Mouse (Mus musculus) liver, embryonic 12.5 days (tissue): Measurements from ENCODE around the gene Snx9. TPM values are rescaled to one million over a fixed set of nuclear protein-coding genes. Genes with fewer than 3 reads are reported as not detected.

Source experiments
- ATAC-seq: fragments of 200-750 bp; cut with Nextera tagmentation; 2 replicates; pipeline ENCODE4 v1.8.0; 2017; ENCODE audit warnings: moderate number of reproducible peaks, mild to moderate bottlenecking, moderate library complexity
- H3K27ac ChIP-seq: fragments of 300-500 bp; sonication (generic); 2 replicates; pipeline ENCODE4 v1.5.1; 2016; ENCODE audit warnings: mild to moderate bottlenecking
- H3K27me3 ChIP-seq: fragments of 300-500 bp; sonication (generic); replicated peaks from 2 replicates; pipeline ENCODE4 v1.6.1; 2016; ENCODE audit warnings: mild to moderate bottlenecking, moderate library complexity
- H3K36me3 ChIP-seq: fragments of 300-500 bp; sonication (generic); 2 replicates; pipeline ENCODE4 v1.6.1; 2016; ENCODE audit warnings: mild to moderate bottlenecking, moderate library complexity
- H3K4me1 ChIP-seq: fragments of 300-500 bp; sonication (generic); 2 replicates; pipeline ENCODE4 v1.6.1; 2016
- H3K4me2 ChIP-seq: fragments of 300-500 bp; sonication (generic); 2 replicates; pipeline ENCODE4 v1.6.1; 2016; ENCODE audit warnings: mild to moderate bottlenecking, moderate library complexity
- H3K4me3 ChIP-seq: fragments of 300-500 bp; sonication (generic); 2 replicates; pipeline ENCODE4 v1.5.1; 2016; ENCODE audit warnings: mild to moderate bottlenecking, moderate library complexity
- H3K9ac ChIP-seq: fragments of 300-500 bp; sonication (generic); 2 replicates; pipeline ENCODE4 v1.6.1; 2016; ENCODE audit warnings: mild to moderate bottlenecking, moderate library complexity
- H3K9me3 ChIP-seq: fragments of 300-500 bp; sonication (generic); replicated peaks from 2 replicates; pipeline ENCODE4 v1.6.1; 2016; ENCODE audit warnings: mild to moderate bottlenecking, moderate library complexity
- WGBS: fragments of 180-500 bp; shearing (Covaris S2); methylation state at CpG from one replicate; pipeline ENCODE4 v1.1.7; 2016; ENCODE audit not compliant: insufficient replicate concordance; 5-methylcytosine and 5-hydroxymethylcytosine counted together
- polyA plus RNA-seq: library from polyadenylated mRNA; unstranded; fragments of >200 nt; fragmentation: Nextera tagmentation; extraction: Ambion mirVana; gene quantifications from 2 replicates; pipeline ENCODE4 v1.2.1, GENCODE M21; 2016

The Snx9 gene
- polyA plus RNA-seq, 1 experiment from 2014 or later, result 22.7 TPM

DNA sequence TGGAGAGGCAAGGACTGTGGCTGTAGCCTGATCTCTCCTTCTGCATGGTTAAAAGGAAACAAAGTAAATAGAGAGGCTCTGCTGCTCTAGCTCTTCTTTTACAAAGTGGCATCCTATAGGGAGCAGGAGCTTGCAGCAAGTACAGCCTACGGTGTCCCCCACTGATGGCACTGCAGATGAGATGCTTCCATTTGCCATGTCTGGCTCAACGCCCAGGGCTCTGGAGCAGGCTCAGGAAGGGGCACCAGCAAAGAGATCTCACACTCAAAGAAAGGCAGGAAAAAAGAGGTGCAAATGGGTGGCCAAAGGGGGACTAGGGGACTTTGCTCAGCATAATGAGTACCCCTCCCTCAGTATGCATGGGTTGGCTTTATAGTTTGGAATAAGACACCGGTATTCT is 7.0 kb upstream of the Snx9 start:
- Histone ChIP-seq H3K9ac (no peak overlapping the region), H3K27me3 (no peaks in the 10 kb centered on the region), H3K36me3 (no peaks in the 10 kb centered on the region), H3K27ac (no peak overlapping the region), H3K4me1 (peaks cover 41% of the 10 kb centered on the region), H3K4me2 (no peak overlapping the region), H3K9me3 (no peaks in the 10 kb centered on the region), H3K4me3 (no peak overlapping the region)
- ATAC-seq, result no peak
- WGBS, result 83% methylated on average over 3 of the region's 3 CpGs

DNA sequence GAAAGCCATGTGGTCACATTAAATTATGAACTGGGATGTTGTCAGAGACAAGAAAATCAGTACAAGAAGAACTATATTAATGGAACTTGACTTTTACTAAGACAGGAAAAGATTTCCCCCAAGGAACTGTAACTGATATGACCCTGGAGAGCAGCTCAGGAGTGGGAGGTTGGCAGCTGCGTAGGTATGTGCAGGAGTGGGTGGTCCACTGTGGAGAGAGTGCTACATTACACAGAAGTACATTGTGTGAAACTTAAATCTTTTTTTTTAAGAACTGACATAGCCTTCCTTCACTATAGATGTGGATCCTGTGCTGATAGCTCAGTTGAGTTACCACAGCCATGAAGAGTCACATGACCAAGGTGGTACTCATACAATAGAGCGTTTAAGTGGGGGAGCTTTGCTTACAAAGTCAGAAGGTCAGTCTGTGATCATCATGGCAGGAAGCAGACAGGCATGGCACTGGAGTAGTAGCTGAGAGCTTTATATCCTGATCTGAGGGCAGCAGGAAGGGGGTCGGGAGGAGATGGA is 6.3 kb upstream of the Snx9 start:
- Histone ChIP-seq H3K9ac (no peak overlapping the region), H3K36me3 (no peaks in the 10 kb centered on the region), H3K4me1 (peaks cover 41% of the 10 kb centered on the region), H3K27me3 (no peaks in the 10 kb centered on the region), H3K4me3 (no peak overlapping the region), H3K9me3 (no peaks in the 10 kb centered on the region), H3K4me2 (no peak overlapping the region), H3K27ac (no peak overlapping the region)
- no peak for ATAC-seq
- WGBS, result 78% methylated on average over 3 of the region's 3 CpGs

DNA sequence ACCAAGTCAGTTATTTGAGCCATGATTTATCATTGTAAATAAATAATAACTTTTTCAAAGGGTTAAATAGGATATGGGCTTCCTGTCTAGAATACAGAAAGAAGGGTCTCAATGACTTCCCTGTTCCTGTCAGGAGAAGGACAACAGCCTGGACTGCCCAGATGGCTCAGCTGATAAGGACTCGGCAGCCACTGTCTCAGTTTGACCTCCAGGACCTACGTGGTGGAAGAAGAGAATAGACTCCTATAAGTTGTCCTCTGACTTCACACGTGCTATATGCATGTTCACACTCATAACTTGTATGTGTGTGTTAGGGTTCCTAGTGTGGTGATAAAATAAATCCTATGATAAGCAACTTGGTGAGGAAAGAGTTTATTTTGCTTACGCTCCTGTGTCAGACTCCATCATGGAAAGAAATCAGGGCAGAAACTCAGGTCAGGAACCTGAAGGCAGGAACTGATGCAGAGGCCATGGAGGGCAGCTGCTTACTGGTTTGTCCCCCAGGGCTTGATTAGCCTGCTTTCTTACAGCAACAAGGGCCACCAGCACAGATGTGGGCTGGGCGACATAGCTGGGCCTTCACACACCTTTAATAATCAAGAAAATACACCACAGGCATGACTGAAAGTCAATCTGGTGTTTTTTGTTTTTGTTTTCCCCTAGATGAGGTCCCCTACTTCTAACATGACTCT is 1.4 kb upstream of the Snx9 start:
- ATAC-seq, result no peak
- Histone ChIP-seq H3K9me3 (no peaks in the 10 kb centered on the region), H3K36me3 (no peaks in the 10 kb centered on the region), H3K9ac (no peak overlapping the region), H3K27me3 (no peaks in the 10 kb centered on the region), H3K4me2 (peak overlapping the region; percentile 93), H3K27ac (peak overlapping the region; percentile 7; the same call in 1 of the 2 replicates), H3K4me1 (peaks cover 44% of the 10 kb centered on the region), H3K4me3 (no peak overlapping the region)
- WGBS, result 43% methylated on average over 5 of the region's 5 CpGs

DNA sequence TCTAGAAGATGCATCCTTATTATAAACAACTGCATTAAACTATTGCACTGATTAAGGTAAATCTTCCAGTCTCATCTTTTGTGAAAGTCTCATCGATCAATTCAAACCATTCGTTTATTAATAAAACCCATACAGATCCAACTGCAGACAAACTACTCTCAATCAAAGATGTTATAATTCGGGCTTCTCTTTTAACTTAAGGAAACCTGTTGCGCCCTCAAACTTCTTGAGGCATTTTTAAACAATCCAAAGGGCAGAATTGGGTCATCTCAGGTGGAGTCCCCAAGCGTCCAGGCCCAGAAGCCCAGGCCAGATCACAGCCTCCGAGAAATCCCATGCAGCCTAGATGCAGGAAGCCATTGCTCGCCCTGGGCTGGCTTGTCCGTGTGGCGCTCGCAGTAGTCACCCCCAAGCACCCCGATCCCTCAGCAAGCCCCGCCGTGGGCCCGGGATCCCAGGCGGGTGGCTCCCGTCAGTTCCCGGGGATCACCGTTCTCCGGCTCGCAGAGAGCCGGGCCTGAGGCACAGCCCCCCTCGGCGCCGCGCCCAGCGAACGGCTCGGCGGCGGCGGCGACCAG is 490 bp upstream of the Snx9 start:
- Histone ChIP-seq H3K4me2 (peak overlapping the region; percentile 93), H3K4me3 (peak overlapping the region; percentile 84), H3K36me3 (no peaks in the 10 kb centered on the region), H3K9ac (peak overlapping the region; percentile 86), H3K9me3 (no peaks in the 10 kb centered on the region), H3K27ac (peak overlapping the region; percentile 91), H3K4me1 (peaks cover 52% of the 10 kb centered on the region), H3K27me3 (no peaks in the 10 kb centered on the region)
- WGBS, result 5% methylated on average over 31 of the region's 32 CpGs
- peak; percentile 57 for ATAC-seq

DNA sequence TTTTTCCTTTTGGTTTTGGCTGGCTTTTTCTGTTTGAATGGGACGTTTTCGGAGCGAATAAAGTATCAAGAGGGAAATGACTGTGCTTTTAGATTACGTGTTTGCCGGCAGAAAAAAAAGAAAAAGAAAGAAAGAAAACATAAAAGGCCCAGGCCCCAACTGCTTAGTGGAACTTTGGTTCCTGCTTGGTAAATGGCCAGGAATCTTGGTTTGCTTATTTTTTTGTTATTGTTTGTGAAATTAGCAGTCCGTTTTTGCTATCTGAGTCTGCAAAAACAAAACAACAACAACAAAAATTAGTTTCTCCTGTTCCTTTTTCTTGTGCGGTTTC is 779 bp downstream of the Snx9 start:
- WGBS, result 1% methylated on average over 7 of the region's 7 CpGs

DNA sequence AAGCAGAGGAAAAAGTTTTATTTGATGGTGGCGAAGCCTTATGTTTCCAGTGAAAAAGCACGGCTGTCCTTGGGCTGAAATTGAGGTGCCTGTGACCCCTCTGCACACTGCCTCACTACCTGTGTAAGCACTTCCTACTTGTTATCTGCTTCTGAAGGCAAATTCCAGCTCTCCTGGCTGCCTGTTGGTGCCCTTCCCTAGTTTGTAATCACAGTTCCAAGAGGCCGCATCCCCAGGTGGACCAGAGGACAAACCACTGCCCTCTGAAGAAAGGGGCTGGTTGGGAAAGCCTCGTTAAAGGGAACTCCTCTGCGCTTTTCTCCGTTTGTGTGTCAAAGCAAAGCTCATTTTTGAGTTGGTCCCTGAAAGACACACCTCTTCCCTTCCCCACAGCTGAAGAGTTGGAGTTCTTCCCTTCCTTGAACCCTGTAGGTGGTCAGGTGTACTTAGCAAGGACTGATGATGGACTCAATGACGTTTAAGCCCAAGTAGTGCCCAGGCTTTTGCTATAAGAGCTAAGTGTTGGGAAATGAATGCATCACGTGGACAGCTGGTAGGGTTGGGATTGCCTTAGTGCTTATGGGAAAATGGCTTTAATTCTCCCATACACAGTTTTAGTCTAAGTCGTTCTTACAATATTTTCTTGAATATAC is 2.0 kb downstream of the Snx9 start:
- peak overlapping the region; percentile 31; the same call in 1 of the 2 replicates for H3K9ac ChIP-seq
- H3K9me3 ChIP-seq, result no peaks in the 10 kb centered on the region
- no peak for ATAC-seq
- 66% methylated on average over 9 of the region's 9 CpGs for WGBS
- no peaks in the 10 kb centered on the region for H3K27me3 ChIP-seq
- no peak overlapping the region for H3K4me3 ChIP-seq
- H3K27ac ChIP-seq, result no peak overlapping the region
- no peaks in the 10 kb centered on the region for H3K36me3 ChIP-seq
- peaks cover 59% of the 10 kb centered on the region for H3K4me1 ChIP-seq
- peak overlapping the region; percentile 93 for H3K4me2 ChIP-seq

More for the DNA sequence above, 779 bp downstream of the Snx9 start:
- Histone ChIP-seq H3K4me1 (peaks cover 59% of the 10 kb centered on the region), H3K36me3 (no peaks in the 10 kb centered on the region), H3K4me2 (peak overlapping the region; percentile 93), H3K9ac (peak overlapping the region; percentile 86), H3K27me3 (no peaks in the 10 kb centered on the region), H3K4me3 (peak overlapping the region; percentile 84), H3K27ac (peak overlapping the region; percentile 91), H3K9me3 (no peaks in the 10 kb centered on the region)
- no peak for ATAC-seq

DNA sequence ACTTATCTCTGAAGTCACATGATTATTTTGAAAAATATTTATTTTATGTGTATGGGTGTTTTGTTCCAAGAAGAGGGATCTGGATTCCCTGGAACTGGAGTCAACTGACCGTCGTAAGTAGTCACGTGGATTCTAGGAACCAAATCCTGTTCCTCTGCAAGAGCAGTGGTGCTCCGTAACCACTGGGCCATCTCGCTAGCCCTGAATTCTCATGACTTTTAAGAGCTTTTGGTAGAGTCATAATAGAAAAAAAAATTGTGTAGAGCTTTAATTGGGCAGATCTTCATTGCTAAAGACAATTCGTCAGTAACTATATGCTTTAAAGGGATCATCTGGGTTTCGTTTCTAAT is 2.5 kb downstream of the Snx9 start:
- no peaks in the 10 kb centered on the region for H3K27me3 ChIP-seq
- H3K4me3 ChIP-seq, result no peak overlapping the region
- no peak for ATAC-seq
- no peak overlapping the region for H3K9ac ChIP-seq
- H3K9me3 ChIP-seq, result no peaks in the 10 kb centered on the region
- no peaks in the 10 kb centered on the region for H3K36me3 ChIP-seq
- H3K27ac ChIP-seq, result no peak overlapping the region
- no peak overlapping the region for H3K4me2 ChIP-seq
- H3K4me1 ChIP-seq, result peaks cover 59% of the 10 kb centered on the region
- WGBS, result 84% methylated on average over 7 of the region's 7 CpGs

DNA sequence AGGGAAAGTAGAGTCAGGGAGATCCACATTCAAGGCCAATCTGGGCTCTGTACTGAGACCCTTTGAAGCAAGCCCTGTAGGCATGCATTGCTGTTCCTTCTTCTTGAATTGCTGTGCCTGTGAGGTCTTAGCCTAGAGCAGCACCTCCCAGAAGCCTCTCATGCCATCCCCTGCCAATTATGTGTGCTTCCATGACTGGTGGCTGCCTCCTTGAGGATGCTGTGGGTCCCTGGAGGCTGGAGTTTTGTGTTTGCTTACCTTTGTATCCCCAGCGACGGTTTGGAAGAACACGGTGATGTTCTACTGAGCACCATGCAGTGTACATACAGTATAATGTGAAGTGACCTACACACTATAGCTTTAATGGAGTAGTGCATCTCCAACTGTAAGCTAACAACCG is 4.2 kb downstream of the Snx9 start:
- Histone ChIP-seq H3K4me1 (peaks cover 58% of the 10 kb centered on the region), H3K27me3 (no peaks in the 10 kb centered on the region), H3K4me3 (no peak overlapping the region), H3K9me3 (no peaks in the 10 kb centered on the region), H3K27ac (no peak overlapping the region), H3K9ac (no peak overlapping the region), H3K4me2 (no peak overlapping the region), H3K36me3 (no peaks in the 10 kb centered on the region; the same call in 1 of the 2 replicates)
- ATAC-seq, result no peak
- WGBS, result 74% methylated on average over 4 of the region's 4 CpGs

DNA sequence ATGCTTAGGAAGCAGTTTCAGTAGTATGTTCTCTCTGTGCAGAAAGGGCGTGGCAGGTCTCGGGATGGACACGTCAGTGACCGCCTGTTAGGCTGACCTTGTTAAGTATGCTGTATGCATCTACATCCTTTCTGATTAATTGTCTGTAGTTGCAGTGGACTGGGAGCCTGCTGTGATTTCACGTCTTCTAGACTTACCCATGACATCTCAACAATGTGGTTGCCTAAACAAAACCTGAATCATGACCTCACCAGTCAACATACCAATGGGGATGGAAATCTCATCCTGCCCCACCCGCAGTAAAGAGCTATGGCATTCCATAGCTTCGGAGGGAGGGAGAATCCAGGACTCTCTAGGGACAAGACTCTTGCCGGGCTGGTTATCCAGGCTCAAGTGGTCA is 5.0 kb downstream of the Snx9 start:
- Histone ChIP-seq H3K27ac (no peak overlapping the region), H3K27me3 (no peaks in the 10 kb centered on the region), H3K4me1 (peaks cover 52% of the 10 kb centered on the region), H3K9ac (no peak overlapping the region), H3K4me2 (no peak overlapping the region), H3K36me3 (no peaks in the 10 kb centered on the region; the same call in 1 of the 2 replicates), H3K9me3 (no peaks in the 10 kb centered on the region), H3K4me3 (no peak overlapping the region)
- no peak for ATAC-seq
- WGBS, result 69% methylated on average over 8 of the region's 8 CpGs

DNA sequence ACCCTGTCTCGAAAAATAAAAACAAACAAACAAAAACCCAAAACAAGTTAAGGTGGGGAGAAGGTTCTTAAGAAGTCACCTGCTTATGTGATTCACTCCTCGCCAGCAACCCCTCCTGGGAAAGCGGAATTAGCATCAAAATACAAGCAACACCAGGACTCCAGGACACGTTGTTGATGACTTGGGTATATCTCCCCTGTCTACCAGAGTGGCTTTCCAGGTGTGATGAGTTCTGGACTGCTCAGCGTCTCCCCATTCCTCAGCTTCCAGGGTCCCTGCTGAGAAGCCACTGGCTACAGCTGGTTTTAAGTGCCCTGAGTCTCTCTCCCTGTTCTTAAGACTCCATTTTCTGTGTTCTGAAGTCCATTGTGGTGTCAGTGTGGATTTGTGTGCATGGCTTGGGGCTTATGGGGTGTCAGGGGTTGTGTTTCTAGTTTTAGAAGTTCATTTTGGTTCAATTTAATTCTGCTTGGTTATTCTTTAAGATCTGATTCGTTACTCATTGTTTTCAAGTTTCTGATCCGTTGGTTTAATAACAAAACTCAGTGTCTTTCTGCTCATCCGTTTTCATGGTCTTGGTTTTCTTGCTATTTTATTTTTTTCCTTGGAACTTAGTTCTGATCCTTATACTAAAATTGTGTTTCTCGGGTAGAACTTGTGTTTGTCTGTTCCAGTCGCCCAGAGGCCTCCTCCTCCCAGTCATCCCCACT is 7.7 kb downstream of the Snx9 start:
- Histone ChIP-seq H3K9ac (no peak overlapping the region), H3K36me3 (peaks cover 1% of the 10 kb centered on the region; the same call in 1 of the 2 replicates)

DNA sequence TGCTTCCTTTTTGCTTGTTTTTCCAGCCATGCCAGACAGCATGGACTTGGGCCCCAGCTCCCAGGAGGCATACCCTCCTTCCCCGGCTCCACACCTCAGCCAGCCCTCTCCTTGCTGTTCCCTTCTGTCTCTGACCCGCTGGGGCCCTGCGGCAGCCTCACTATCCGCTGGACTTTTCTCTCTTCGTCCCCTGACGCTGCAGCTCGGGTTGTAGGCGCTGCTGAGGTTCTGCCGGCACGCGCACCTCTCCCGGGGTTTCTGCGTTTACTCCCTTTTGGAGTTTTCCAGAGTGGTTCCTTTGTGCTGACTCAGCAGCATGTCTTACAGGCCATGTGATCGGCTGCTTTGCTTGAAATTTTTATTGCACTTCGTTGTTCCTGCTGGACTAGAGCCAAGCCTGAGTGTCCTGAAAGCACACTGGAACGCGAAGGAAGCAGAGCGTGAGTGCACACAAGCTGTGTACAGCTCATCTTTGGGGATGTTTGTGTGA is 8.3 kb downstream of the Snx9 start:
- ATAC-seq, result no peak
- Histone ChIP-seq H3K36me3 (peaks cover 7% of the 10 kb centered on the region; the same call in 1 of the 2 replicates), H3K4me2 (peak overlapping the region; percentile 50), H3K4me1 (peaks cover 36% of the 10 kb centered on the region), H3K27me3 (no peaks in the 10 kb centered on the region), H3K9me3 (no peaks in the 10 kb centered on the region), H3K4me3 (peak overlapping the region; percentile 19; the same call in 1 of the 2 replicates), H3K9ac (peak overlapping the region; percentile 22; the same call in 1 of the 2 replicates), H3K27ac (peak overlapping the region; percentile 32; the same call in 1 of the 2 replicates)
- WGBS, result 63% methylated on average over 18 of the region's 18 CpGs

More for the DNA sequence above, 7.7 kb downstream of the Snx9 start:
- no peak for ATAC-seq
- Histone ChIP-seq H3K27ac (peak overlapping the region; percentile 32; the same call in 1 of the 2 replicates), H3K4me3 (0 out of 2 replicates have a peak overlapping the region, but pooled peaks have one; percentile 19), H3K9me3 (no peaks in the 10 kb centered on the region), H3K27me3 (no peaks in the 10 kb centered on the region), H3K4me1 (peaks cover 40% of the 10 kb centered on the region), H3K4me2 (peak overlapping the region; percentile 50)
- WGBS, result 64% methylated on average over 10 of the region's 10 CpGs
